Mouse (Mus musculus) liver, embryonic 16.5 days (tissue): Measurements from ENCODE around the gene Krt80. TPM values are rescaled to one million over a fixed set of nuclear protein-coding genes. Genes with fewer than 3 reads are reported as not detected.

Source experiments
- ATAC-seq: fragments of 200-750 bp; cut with Nextera tagmentation; 2 replicates; pipeline ENCODE4 v1.8.0; 2017; ENCODE audit warnings: low read depth, mild to moderate bottlenecking, moderate number of reproducible peaks, moderate library complexity
- H3K27ac ChIP-seq: fragments of 300-500 bp; sonication (generic); 2 replicates; pipeline ENCODE4 v1.5.1; 2014; ENCODE audit warnings: mild to moderate bottlenecking, low read length
- H3K27me3 ChIP-seq: fragments of 300-500 bp; sonication (generic); 2 replicates; pipeline ENCODE4 v1.6.1; 2014; ENCODE audit warnings: low read depth, low read length, mixed read lengths; ENCODE audit not compliant: control insufficient read depth, insufficient read depth
- H3K36me3 ChIP-seq: fragments of 300-500 bp; sonication (generic); 2 replicates; pipeline ENCODE4 v1.6.1; 2014; ENCODE audit warnings: mild to moderate bottlenecking; ENCODE audit not compliant: control insufficient read depth, insufficient read depth
- H3K4me1 ChIP-seq: fragments of 300-500 bp; sonication (generic); 2 replicates; pipeline ENCODE4 v1.6.1; 2014; ENCODE audit warnings: low read depth, low read length, mixed read lengths; ENCODE audit not compliant: control insufficient read depth
- H3K4me2 ChIP-seq: fragments of 300-500 bp; sonication (generic); 2 replicates; pipeline ENCODE4 v1.6.1; 2014; ENCODE audit warnings: low read depth, low read length, mixed read lengths
- H3K4me3 ChIP-seq: fragments of 300-500 bp; sonication (generic); 2 replicates; pipeline ENCODE4 v1.5.1; 2014; ENCODE audit warnings: low read depth, mild to moderate bottlenecking, low read length
- H3K9ac ChIP-seq: fragments of 300-500 bp; sonication (generic); 2 replicates; pipeline ENCODE4 v1.6.1; 2014; ENCODE audit warnings: low read depth, low read length
- H3K9me3 ChIP-seq: fragments of 300-500 bp; sonication (generic); replicated peaks from 2 replicates; pipeline ENCODE4 v1.6.1; 2016; ENCODE audit warnings: low read length; ENCODE audit not compliant: control insufficient read depth
- WGBS: fragments of 180-500 bp; shearing (Covaris S2); extraction: QIAGEN DNeasy Blood & Tissue Kit; methylation state at CpG from one replicate; pipeline ENCODE4 v1.1.7; 2014; ENCODE audit not compliant: insufficient replicate concordance; 5-methylcytosine and 5-hydroxymethylcytosine counted together
- polyA plus RNA-seq: library from polyadenylated mRNA; unstranded; fragments of >200 nt; fragmentation: Nextera tagmentation; extraction: Ambion mirVana; gene quantifications from 2 replicates; pipeline ENCODE4 v1.2.1, GENCODE M21; 2015

The Krt80 gene
- polyA plus RNA-seq, 1 experiment from 2014 or later: 0.52 TPM

DNA sequence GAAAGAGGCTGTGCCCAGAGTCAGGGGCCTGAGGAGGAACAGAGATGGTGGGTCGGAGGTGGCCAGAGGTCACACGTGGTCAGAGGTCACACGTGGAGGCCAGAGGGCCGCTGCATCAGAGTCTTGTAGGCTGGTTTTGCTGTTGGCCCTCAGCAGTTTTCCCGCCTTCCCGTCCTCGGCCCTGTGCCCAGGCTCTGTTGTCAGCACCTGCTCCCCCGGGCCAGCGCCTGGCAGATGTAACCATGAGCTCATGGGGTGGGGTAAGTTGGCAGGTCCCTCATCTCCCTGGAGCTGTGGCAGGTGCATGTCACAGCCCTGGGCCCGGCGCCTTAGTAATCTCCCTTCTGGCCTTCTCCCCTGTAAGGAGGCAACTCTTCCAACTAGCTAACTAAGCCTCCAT is 12.8 kb upstream of the Krt80 start:
- Histone ChIP-seq H3K9me3 (no peaks in the 10 kb centered on the region), H3K4me3 (no peak overlapping the region), H3K36me3 (no peaks in the 10 kb centered on the region), H3K9ac (no peak overlapping the region), H3K27me3 (no peaks in the 10 kb centered on the region), H3K27ac (no peak overlapping the region), H3K4me1 (no peaks in the 10 kb centered on the region; the same call in 1 of the 2 replicates), H3K4me2 (no peak overlapping the region)
- WGBS: 71% methylated on average over 11 of the region's 11 CpGs
- no peak for ATAC-seq

DNA sequence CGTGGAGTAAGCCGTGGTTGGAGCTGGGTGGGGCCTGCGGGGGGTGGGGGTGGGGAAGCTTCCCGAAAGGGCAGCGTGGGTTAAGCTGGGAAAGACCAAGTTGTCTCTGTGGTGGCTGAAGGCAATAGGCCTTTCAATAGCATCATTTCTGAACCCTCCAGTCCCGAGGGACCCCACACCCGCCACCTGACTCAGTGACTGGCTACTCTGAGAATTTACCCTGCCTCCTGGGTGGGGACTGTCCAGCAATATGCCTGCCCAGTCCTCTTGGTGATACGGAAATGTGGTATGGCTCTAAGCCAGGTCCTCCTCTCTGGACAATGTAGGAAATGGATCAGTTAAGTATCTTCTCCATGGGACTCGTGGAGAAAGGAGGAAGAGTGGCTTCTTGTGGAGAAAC is 11.8 kb upstream of the Krt80 start:
- no peaks in the 10 kb centered on the region; the same call in 1 of the 2 replicates for H3K4me1 ChIP-seq
- H3K27me3 ChIP-seq: no peaks in the 10 kb centered on the region
- no peak overlapping the region for H3K27ac ChIP-seq
- ATAC-seq: no peak
- no peak overlapping the region for H3K9ac ChIP-seq
- no peak overlapping the region for H3K4me3 ChIP-seq
- no peaks in the 10 kb centered on the region for H3K9me3 ChIP-seq
- H3K36me3 ChIP-seq: no peaks in the 10 kb centered on the region
- no peak overlapping the region for H3K4me2 ChIP-seq
- 33% methylated on average over 9 of the region's 9 CpGs for WGBS

DNA sequence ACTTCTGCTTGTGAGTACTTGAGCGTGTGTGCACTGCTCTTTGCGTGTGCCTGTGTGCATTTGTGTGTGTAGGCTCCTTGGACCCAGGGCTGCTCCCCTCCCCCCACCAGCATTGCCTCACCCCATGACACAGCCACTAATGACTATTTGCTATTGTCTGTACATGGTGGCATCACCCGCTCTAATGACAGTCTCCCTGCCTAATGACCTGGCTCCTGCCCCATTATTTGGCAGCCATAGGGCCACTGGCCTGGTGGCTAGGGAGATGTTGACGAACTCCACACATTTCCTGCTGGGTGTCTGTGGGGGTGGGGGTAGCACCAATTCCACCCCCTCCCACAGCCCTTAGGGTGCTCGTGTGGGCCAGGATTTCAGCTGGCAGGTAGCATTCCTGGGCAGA is 8.7 kb upstream of the Krt80 start:
- H3K27ac ChIP-seq: no peak overlapping the region
- H3K4me1 ChIP-seq: no peaks in the 10 kb centered on the region; the same call in 1 of the 2 replicates
- no peaks in the 10 kb centered on the region for H3K36me3 ChIP-seq
- 60% methylated on average over 5 of the region's 5 CpGs for WGBS
- H3K9ac ChIP-seq: no peak overlapping the region
- H3K27me3 ChIP-seq: no peaks in the 10 kb centered on the region
- no peaks in the 10 kb centered on the region for H3K9me3 ChIP-seq
- ATAC-seq: no peak
- H3K4me3 ChIP-seq: no peak overlapping the region
- H3K4me2 ChIP-seq: no peak overlapping the region

DNA sequence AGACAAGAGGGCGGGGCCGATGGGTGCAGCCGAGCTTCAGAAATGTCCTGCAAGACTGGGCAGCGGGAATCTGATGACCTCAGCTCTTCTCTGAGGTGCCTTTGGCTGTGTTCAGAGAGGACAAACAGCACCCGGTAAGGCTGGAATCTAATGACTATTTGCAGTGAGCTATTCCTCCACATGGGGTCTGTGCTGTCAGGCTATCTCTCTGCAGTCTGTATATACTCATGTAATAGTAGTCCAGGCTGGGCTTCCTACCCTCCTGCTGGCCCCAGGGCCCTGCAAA is 6.8 kb upstream of the Krt80 start:
- Histone ChIP-seq H3K9ac (no peak overlapping the region), H3K4me2 (no peak overlapping the region), H3K9me3 (no peaks in the 10 kb centered on the region), H3K4me3 (no peak overlapping the region), H3K27me3 (no peaks in the 10 kb centered on the region), H3K27ac (no peak overlapping the region), H3K36me3 (no peaks in the 10 kb centered on the region), H3K4me1 (peaks cover 2% of the 10 kb centered on the region; the same call in 1 of the 2 replicates)
- WGBS: 32% methylated on average over 5 of the region's 5 CpGs
- ATAC-seq: no peak

DNA sequence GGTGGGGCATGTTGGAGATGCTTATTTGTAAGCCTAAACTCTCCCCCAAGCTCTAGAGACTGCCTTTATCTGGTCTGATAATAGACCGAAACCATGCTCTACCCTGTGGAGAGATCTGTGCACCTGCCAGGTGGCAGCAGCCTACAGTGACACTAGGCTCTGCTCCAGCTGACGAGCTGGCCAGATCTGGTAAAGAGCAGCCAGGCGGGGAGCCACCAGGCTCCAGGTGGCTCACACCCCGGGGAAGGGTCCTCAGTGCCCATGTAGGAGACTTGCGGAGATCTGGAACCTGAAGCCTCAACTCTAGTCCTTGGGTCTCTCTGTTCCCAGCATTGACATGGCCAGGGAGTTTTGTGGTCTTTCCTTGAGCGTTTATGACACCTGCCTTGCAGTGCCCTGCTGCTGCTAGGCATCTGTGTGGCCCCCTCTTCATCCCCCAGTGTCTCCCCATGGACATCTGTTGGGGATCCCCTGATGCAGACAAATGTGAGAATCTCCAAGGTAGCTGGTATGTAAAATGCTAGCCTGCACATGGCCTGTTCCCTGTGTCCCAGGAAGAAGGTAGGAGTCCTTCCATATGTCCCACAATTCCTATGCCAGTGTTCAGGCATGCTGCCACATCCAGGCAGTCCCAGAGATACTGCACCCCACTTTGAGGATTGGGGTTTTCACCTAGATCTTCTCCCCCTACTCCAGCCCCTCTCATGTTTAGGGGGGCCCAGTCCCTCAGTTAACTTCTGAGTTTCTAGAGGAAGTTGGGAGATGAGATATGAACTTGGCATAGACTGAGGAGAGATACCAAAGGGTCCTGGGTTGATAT is 6.2 kb upstream of the Krt80 start:
- no peaks in the 10 kb centered on the region for H3K27me3 ChIP-seq
- H3K9ac ChIP-seq: no peak overlapping the region
- H3K27ac ChIP-seq: no peak overlapping the region
- peaks cover 2% of the 10 kb centered on the region; the same call in 1 of the 2 replicates for H3K4me1 ChIP-seq
- H3K4me3 ChIP-seq: no peak overlapping the region
- no peaks in the 10 kb centered on the region for H3K36me3 ChIP-seq
- H3K9me3 ChIP-seq: no peaks in the 10 kb centered on the region
- no peak overlapping the region for H3K4me2 ChIP-seq
- 46% methylated on average over 6 of the region's 6 CpGs for WGBS
- no peak for ATAC-seq

DNA sequence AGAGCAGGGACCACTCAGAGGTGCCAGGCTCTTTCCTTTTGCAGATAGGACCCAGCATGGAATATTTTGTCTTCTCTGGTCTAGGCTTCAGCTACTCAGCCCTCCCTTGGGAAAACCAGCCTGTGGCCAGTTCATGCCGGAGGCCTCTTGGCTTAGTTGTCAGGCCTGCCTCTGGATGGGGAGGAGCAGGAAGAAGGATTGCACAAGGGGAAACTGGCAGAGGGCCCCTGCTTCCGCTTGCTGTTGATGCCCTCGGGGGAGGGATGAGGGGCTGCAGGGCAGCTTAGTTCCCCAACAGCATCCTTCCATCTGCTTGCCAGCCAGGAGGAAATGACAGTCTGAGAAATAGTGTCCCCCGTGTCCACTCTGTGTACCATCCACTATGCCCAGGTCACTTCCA is 4.9 kb upstream of the Krt80 start:
- Histone ChIP-seq H3K9ac (no peak overlapping the region), H3K4me2 (no peak overlapping the region), H3K36me3 (no peaks in the 10 kb centered on the region), H3K27me3 (no peaks in the 10 kb centered on the region), H3K4me1 (peaks cover 2% of the 10 kb centered on the region; the same call in 1 of the 2 replicates), H3K9me3 (no peaks in the 10 kb centered on the region), H3K27ac (no peak overlapping the region), H3K4me3 (no peak overlapping the region)
- peak; percentile 28 for ATAC-seq
- WGBS: 11% methylated on average over 4 of the region's 4 CpGs

DNA sequence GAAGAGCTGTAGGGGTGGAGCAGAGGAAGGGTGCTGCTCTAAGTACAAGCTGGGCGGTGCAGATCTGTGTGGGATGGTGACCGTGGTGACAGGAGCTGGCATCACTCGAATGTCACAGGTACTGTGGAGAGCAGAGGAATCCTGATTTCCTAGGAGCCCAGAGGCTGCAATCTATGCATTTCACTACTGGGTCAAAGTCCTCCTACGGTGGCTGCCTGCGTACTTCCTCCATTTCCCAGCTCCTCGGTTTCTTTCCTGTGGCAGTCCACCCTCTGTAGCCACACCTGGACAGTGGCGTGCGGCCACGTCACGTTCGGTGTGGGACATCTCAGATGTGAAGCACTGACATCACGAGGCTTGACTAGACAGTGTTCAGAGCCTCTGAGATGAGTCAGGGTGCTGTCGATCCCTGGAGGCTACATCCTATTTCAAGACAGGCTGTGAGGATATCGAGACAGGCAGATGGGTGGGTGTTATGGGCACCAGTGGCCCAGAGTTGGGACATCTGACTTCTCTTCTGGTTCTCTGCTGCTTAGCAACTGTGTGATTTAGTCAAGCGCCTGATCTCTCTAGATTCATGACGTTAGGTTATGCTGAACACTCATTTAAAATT is 3.4 kb upstream of the Krt80 start:
- WGBS: 42% methylated on average over 16 of the region's 16 CpGs
- no peaks in the 10 kb centered on the region for H3K36me3 ChIP-seq
- ATAC-seq: 0 out of 2 replicates have a peak, but pooled peaks have one; percentile 17

DNA sequence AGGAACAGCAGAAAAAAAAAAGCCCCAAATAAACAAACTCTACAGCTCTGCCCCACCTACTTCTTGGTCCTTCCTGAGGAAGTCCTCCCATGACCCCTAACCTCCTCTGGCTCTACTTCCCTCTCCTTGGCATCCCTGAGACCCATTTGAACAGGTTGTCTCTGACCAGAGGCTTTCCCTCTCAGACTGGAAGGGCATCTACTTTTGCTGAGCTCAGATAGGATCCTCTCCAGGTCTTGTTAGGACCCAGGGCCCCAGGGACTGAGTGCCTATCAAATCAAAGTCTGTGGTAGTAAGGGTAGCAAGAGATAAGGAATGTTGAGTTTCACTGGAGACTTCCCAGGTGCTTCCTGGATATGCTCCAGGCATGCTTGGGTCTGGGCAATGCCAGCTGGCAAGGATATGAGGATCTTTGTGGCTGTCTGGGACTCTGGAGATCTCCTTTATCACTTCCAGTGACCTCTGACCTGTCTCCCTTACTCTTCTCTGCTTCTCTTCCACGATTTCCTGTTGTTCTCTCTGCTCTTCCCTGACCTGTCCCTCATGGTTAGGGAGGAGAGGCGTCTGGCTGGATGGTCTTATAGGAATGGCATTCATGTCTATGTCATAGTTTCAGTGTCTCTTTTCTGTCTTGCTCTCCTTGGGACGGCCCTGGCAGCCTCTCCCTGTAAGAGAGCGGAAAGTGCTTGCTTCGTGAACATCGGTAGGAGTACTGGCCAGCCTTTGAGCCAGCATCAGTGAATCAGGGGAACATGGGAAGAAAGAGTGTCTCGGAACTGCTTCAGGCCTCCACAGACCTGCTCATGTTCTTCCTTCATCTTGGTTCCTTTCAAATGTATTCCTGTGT is 2.4 kb upstream of the Krt80 start:
- no peaks in the 10 kb centered on the region for H3K36me3 ChIP-seq
- no peak overlapping the region for H3K4me3 ChIP-seq
- no peak for ATAC-seq
- H3K9ac ChIP-seq: no peak overlapping the region
- no peak overlapping the region for H3K4me2 ChIP-seq
- no peaks in the 10 kb centered on the region for H3K9me3 ChIP-seq
- H3K4me1 ChIP-seq: peaks cover 2% of the 10 kb centered on the region; the same call in 1 of the 2 replicates
- no peaks in the 10 kb centered on the region for H3K27me3 ChIP-seq
- H3K27ac ChIP-seq: no peak overlapping the region; the same call in 1 of the 2 replicates
- 55% methylated on average over 7 of the region's 7 CpGs for WGBS

More for the DNA sequence above, 3.4 kb upstream of the Krt80 start:
- Histone ChIP-seq H3K9ac (no peak overlapping the region), H3K27me3 (no peaks in the 10 kb centered on the region), H3K9me3 (no peaks in the 10 kb centered on the region), H3K4me3 (peak overlapping the region; percentile 14; the same call in 1 of the 2 replicates), H3K4me2 (no peak overlapping the region), H3K4me1 (peaks cover 2% of the 10 kb centered on the region; the same call in 1 of the 2 replicates), H3K27ac (peak overlapping the region; percentile 46)
